Mouse (Mus musculus): ENCODE measurements around the gene Olfr433. TPM values are rescaled to one million over a fixed set of nuclear protein-coding genes. Genes with fewer than 3 reads are reported as not detected.
"Not testable (repeated sequence)": the region's sequence is repeated elsewhere in the genome, so short reads cannot be mapped to it uniquely, and the experiment has no call there.

Gene Olfr433
- not detected for total RNA-seq (2021)
- long read RNA-seq, experiment 1 = 0 reads
- long read RNA-seq, experiment 2 = 0 reads

- DNase-seq = peak in 1 of 2 experiments; percentile 59
These were observed at the start of gene Olfr433 for GRCm38 (mm10) chr1:174040523-174041177. Gene Olfr433 (plus strand): TSS chr1:174040705.

DNA sequence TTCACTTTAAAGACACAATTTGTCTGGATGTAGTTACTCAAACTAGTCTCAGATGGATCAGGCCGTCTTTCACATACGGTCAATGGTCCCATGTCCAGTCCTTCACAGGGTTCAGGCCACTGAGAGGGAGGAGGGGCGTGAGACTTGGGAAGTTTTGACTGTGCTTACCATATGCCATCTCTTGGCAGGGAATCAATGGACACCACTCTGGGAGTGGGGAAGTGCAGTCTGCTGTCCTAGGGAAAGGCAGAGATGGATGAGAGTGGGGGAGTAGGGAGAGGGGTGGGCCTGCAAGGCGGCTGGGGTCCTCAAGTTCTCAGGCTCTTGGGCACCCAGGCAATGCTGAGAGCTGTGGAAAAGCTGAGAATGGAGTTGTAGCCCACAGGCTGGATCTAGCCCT, 45.5 kb upstream of the Olfr433 start:
- no peak for DNase-seq

DNA sequence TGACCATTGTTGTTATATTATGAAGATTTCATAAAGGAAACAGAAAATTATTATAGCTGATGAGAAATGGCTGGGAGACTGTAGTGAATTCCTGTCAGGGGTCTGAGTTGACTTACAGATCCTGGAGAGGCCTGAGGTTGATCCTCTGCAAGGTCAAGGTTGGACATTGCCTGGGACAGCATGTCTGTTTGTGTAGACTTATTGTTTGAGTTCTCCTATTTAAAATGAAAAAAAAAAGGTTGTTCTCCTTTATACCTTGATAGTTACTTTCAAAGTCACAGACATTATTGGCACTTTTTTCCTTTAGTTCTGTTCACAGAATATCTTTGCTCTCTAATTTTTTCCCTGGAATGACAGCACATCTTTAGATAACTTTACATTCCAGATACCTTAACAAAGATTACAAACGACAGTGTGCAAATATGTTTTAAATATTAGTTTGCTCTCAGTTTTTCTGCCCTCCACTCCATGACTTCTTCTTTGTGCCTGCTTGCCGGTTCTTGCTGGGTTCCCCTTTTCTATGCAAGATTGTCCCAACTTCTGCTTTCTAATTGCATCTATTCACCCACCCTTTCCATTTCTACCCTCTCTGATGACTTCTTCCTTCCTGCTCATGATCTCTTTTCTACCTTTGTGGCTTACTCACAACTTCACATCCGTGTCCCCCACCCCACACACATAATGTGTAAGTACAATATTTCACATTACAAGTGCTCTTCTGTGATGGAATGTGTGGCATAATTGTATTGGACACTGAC, 36.0 kb upstream of the Olfr433 start:
- DNase-seq = not testable (repeated sequence)

- not testable (repeated sequence) for DNase-seq
These were observed 33.5 kb upstream of the Olfr433 start for GRCm38 (mm10) chr1:174007050-174007449.

DNA sequence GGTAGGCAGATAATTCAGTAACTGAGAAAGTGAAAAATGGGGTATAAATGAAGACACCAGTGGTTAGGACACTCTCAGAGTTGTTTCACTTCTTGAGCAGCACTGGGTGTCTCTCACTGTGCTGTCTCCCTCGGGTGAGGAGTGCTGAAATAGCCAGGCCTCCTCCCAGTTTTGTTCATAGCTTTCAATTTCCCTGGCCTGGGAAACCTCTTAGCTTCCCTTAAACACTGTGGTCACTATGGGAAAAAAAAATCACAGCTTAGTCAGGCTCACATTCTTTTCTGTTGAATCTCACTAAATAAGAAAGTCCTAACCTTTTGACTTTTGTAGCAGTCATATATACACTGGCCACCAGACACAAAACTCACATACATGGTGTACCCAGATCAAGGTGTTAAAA, 8.8 kb upstream of the Olfr433 start, which contains the start of gene Ifi205:
TSS of gene Ifi205 (minus strand) at position 113 of the 400 bp plus-strand sequence.
- DNase-seq = no peak

DNA sequence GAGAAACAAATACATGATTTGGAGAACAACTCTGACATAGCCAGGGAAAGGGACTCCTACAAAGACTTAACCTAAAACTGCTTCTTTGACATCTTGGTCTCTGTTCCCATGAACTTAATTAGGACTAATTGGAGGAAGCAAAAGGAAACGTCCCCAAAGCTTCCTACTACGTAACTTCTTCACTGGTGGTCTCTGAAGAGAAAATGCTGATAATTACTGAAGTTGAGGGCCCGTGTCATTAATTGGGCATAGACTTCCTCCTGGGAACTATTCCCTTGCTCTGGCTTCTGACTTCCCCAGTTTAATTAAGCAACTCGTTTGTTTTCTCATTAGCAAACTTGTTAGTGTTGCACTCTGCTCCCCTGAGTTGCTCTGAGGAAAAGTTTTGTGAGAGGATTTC, 4.7 kb upstream of the Olfr433 start:
- DNase-seq = no peak

DNA sequence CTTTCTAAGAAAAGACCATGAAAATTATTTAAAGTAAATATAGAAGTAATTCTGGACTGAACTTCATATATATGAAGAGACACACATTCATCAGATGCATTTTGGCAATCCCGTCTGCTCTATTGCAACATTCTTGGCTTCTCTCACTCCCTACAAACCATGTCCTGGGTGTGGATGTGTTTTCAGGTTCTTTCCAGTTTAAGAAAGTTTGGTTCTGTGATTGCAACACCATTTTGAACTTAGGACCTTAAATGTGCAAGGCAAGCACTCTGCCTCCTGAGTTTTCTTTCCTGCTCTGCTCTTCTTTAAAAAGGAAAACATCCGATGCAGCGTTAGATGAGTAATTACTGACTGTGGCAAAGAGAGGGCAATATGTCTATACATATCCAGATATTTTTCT, 2.0 kb upstream of the Olfr433 start:
- DNase-seq = no peak

- not testable (repeated sequence) for DNase-seq
These were observed 1.8 kb downstream of the Olfr433 start for GRCm38 (mm10) chr1:174042091-174042884.

GRCm38 (mm10) chr1:174044431-174044830, 3.9 kb downstream of the Olfr433 start:
- DNase-seq = no peak

DNA sequence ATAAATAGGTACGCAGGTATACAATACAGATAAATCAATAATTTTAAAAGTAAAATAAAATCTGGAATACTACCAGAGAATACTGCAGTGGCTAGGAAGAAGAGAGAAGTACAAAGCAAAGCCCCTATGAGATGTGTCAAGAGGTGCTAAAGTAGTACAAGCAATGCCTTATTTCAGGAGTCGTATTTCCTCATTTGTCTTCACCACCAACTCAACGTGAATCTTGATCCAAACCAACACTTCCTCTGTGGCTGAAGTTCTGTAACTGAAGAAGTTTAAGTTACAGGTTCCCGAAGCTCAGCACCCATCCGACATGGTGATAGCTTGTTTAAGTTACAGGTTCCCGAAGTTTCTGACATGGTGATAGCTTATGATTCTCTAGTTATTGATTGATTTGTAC, 7.7 kb downstream of the Olfr433 start:
- not testable (repeated sequence) for DNase-seq

- DNase-seq = no peak
These were observed 8.4 kb downstream of the Olfr433 start, which contains the start of gene Olfr432 for GRCm38 (mm10) chr1:174048893-174049292. Gene Olfr432 (plus strand): TSS chr1:174049205.

GRCm38 (mm10) chr1:174049357-174049756, 8.9 kb downstream of the Olfr433 start:
- not testable (repeated sequence) for DNase-seq

DNA sequence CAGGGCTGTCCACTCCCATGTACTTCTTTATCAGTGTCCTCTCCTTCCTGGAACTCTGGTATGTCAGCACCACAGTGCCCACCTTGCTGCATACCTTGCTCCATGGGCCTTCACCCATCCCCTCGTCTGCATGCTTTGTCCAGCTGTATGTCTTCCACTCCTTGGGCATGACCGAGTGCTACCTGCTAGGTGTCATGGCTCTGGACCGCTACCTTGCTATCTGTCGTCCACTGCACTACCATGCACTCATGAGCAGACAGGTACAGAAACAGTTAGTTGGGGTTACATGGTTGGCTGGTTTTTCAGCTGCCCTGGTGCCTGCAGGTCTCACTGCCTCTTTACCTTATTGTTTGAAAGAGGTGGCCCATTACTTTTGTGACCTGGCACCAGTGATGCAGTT, 10.0 kb downstream of the Olfr433 start:
- DNase-seq = no peak

GRCm38 (mm10) chr1:174051515-174051914, 11.0 kb downstream of the Olfr433 start:
- DNase-seq = no peak

- no peak for DNase-seq
These were observed 11.5 kb downstream of the Olfr433 start for GRCm38 (mm10) chr1:174051931-174052536.

- peak in 1 of 2 experiments; percentile 5 for DNase-seq
These were observed 12.5 kb downstream of the Olfr433 start for GRCm38 (mm10) chr1:174052981-174053380.

GRCm38 (mm10) chr1:174055248-174055647, 14.7 kb downstream of the Olfr433 start:
- no peak for DNase-seq

GRCm38 (mm10) chr1:174066305-174066704, 25.8 kb downstream of the Olfr433 start, which contains the start of gene Olfr430:
Gene Olfr430 (plus strand): TSS chr1:174066605.
- no peak for DNase-seq

GRCm38 (mm10) chr1:174084031-174084430, 43.5 kb downstream of the Olfr433 start, which contains the start of gene Olfr429:
Gene Olfr429 (plus strand): TSS chr1:174084331.
- DNase-seq = no peak
